Mouse (Mus musculus) ES-E14 (cell line): Measurements from ENCODE around the gene Gm12830. TPM values are rescaled to one million over a fixed set of nuclear protein-coding genes. Genes with fewer than 3 reads are reported as not detected.

Experiments
- DNase-seq: peaks from one replicate; pipeline ENCODE4 v3.0.0-alpha.2; 2013; ENCODE audit warnings: low read depth, low spot score
- H3K27ac ChIP-seq: 2 replicates; pipeline ENCODE4 v1.5.1; 2012; ENCODE audit warnings: low read depth, mild to moderate bottlenecking, low read length, moderate library complexity, mixed read lengths; ENCODE audit not compliant: poor library complexity, insufficient read depth, severe bottlenecking
- H3K36me3 ChIP-seq: 2 replicates; pipeline ENCODE4 v1.6.1; 2012; ENCODE audit warnings: mild to moderate bottlenecking, low read length, moderate library complexity, mixed read lengths; ENCODE audit not compliant: control insufficient read depth, poor library complexity, insufficient read depth, severe bottlenecking
- H3K4me1 ChIP-seq, 2 experiments: fragments of 150-350 bp in 1 of 2; sonication (generic) in 1 of 2; 2 replicates each; pipeline ENCODE4 v1.6.1; 2012; ENCODE audit warnings: low read length in 2 of 2, mild to moderate bottlenecking in 1 of 2, mixed read lengths in 1 of 2; ENCODE audit not compliant: control insufficient read depth in 2 of 2, insufficient read depth in 2 of 2, poor library complexity in 1 of 2
- H3K4me3 ChIP-seq, 2 experiments: fragments of 150-350 bp in 1 of 2; sonication (generic) in 1 of 2; 2 replicates each; pipeline ENCODE4 v1.5.1; 2012; ENCODE audit warnings: low read length in 2 of 2, low read depth in 1 of 2, mild to moderate bottlenecking in 1 of 2, mixed read lengths in 1 of 2; ENCODE audit not compliant: insufficient read depth in 1 of 2, poor library complexity in 1 of 2, severe bottlenecking in 1 of 2
- H3K9ac ChIP-seq: 2 replicates; pipeline ENCODE4 v1.6.1; 2012; ENCODE audit warnings: low read depth, mild to moderate bottlenecking, low read length, mixed read lengths; ENCODE audit not compliant: poor library complexity, insufficient read depth, severe bottlenecking
- H3K9me3 ChIP-seq: fragments of 150-350 bp; sonication (generic); 2 replicates; pipeline ENCODE4 v1.6.1; 2012; ENCODE audit warnings: low read depth, mild to moderate bottlenecking, low read length; ENCODE audit not compliant: control insufficient read depth, insufficient read depth
- CHD2 ChIP-seq: IDR thresholded peaks from 2 replicates; pipeline ENCODE4 v1.6.1; 2014; ENCODE audit warnings: mild to moderate bottlenecking, low read depth, low read length, inconsistent platforms
- HCFC1 ChIP-seq: IDR thresholded peaks from 2 replicates; pipeline ENCODE4 v1.6.1; 2012; ENCODE audit warnings: low read length, inconsistent platforms, borderline replicate concordance; ENCODE audit not compliant: insufficient read depth
- MAFK ChIP-seq: IDR thresholded peaks from 2 replicates; pipeline ENCODE4 v1.6.1; 2014; ENCODE audit warnings: mild to moderate bottlenecking, low read depth, low read length, inconsistent platforms; ENCODE audit not compliant: insufficient read depth
- ZC3H11A ChIP-seq: IDR thresholded peaks from 2 replicates; pipeline ENCODE4 v1.6.1; 2012; ENCODE audit warnings: low read depth, mild to moderate bottlenecking, inconsistent platforms, low read length, borderline replicate concordance
- ZNF384 ChIP-seq: IDR thresholded peaks from 2 replicates; pipeline ENCODE4 v1.6.1; 2012; ENCODE audit warnings: low read depth, low read length, inconsistent platforms
- in situ Hi-C, 2 experiments: fragments of 600-800 bp; cut with MboI; formaldehyde crosslinking; loops; one replicate each; pipeline ENCODE4 v1.15.1; 2025; ENCODE audit warnings: low sequenced_read_pairs in 2 of 2, inconsistent platforms in 1 of 2; ENCODE audit not compliant: unreplicated experiment in 2 of 2
- total RNA-seq: library from RNA; depleted of rRNA; stranded (reverse); fragments of 300-350 nt; gene quantifications from 2 replicates; pipeline ENCODE4 v1.2.3, GENCODE M21; 2012; rRNA removed

Gene Gm12830
- total RNA-seq = not detected in 2 replicates

- no peak for DNase-seq
- no peaks in the 10 kb centered on the region for H3K36me3 ChIP-seq
- H3K9me3 ChIP-seq = no peaks in the 10 kb centered on the region
- no peak within 1 kb of the TSS for H3K27ac ChIP-seq
- H3K4me1 ChIP-seq = no peaks in the 10 kb centered on the region; a peak in 1 of 4 replicates
- peak within 1 kb of the TSS; percentile 54 to 60 for H3K4me3 ChIP-seq
- TF ChIP-seq ZC3H11A = no peak
- TF ChIP-seq CHD2 = 0 out of 2 replicates have a peak, but pooled peaks have one; percentile 43
- TF ChIP-seq MAFK = no peak
- TF ChIP-seq HCFC1 = no peak
- TF ChIP-seq ZNF384 = no peak
- peak within 1 kb of the TSS; percentile 59 for H3K9ac ChIP-seq
- in situ Hi-C loops = no loop called here
These were observed at the start of gene Gm12830 for GRCm38 (mm10) chr4:114821567-114822192. TSS of gene Gm12830 (plus strand) at chr4:114821722.

- in situ Hi-C loops = no loop called here
- DNase-seq = no peak
- H3K27ac ChIP-seq = no peak overlapping the region
These were observed 48.2 kb upstream of the Gm12830 start for GRCm38 (mm10) chr4:114773316-114773715.

GRCm38 (mm10) chr4:114777625-114778202, 43.8 kb upstream of the Gm12830 start:
- Histone ChIP-seq H3K9me3 (no peaks in the 10 kb centered on the region), H3K4me1 (no peaks in the 10 kb centered on the region), H3K27ac (no peak overlapping the region), H3K36me3 (no peaks in the 10 kb centered on the region), H3K4me3 (no peak overlapping the region), H3K9ac (no peak overlapping the region)
- no peak for DNase-seq
- in situ Hi-C loops = no loop called here
- TF ChIP-seq CHD2 (no peak), MAFK (no peak), ZC3H11A (no peak), HCFC1 (no peak), ZNF384 (no peak)

More at GRCm38 (mm10) chr4:114773316-114773715, 48.2 kb upstream of the Gm12830 start:
- TF ChIP-seq HCFC1 (no peak), ZNF384 (no peak), ZC3H11A (no peak), CHD2 (no peak), MAFK (no peak)
- Histone ChIP-seq H3K4me3 (no peak overlapping the region), H3K9me3 (no peaks in the 10 kb centered on the region), H3K4me1 (no peaks in the 10 kb centered on the region), H3K36me3 (no peaks in the 10 kb centered on the region), H3K9ac (no peak overlapping the region)

GRCm38 (mm10) chr4:114778716-114779474, 42.6 kb upstream of the Gm12830 start:
- H3K9ac ChIP-seq = no peak overlapping the region
- no peak for DNase-seq
- H3K4me1 ChIP-seq = no peaks in the 10 kb centered on the region
- H3K27ac ChIP-seq = no peak overlapping the region
- no peak overlapping the region for H3K4me3 ChIP-seq
- in situ Hi-C loops = no loop called here
- TF ChIP-seq HCFC1 (no peak), ZNF384 (no peak), MAFK (no peak), CHD2 (no peak), ZC3H11A (no peak)
- no peaks in the 10 kb centered on the region for H3K36me3 ChIP-seq
- no peaks in the 10 kb centered on the region for H3K9me3 ChIP-seq
